Mouse (Mus musculus): ENCODE measurements around the gene Rexo1. TPM values are rescaled to one million over a fixed set of nuclear protein-coding genes. Genes with fewer than 3 reads are reported as not detected.

Gene Rexo1
- total and polyA plus RNA-seq, 3 experiments, result 14.3 to 148 (median 62.1) TPM

DNA sequence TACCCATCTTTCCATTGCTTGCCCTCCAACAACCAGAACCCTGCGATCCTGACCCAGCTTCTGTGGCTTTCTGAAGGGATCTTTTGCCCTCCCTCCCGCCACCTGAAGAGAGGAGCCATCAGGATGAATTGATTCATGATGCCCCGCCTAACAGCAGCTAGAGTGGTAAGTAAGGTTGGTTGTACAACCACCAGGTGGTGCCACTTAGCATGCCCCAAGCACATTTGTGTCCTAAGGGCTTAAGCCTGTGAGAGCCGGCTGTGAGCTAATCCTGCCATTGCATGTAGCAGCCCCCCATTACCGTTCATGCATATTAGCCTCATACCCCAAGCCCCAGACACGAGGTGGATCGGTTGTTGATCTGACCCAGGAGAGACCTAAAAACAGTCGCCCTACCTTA is 17.6 kb upstream of the Rexo1 start:
- ATAC-seq (ENCODE audit: extremely low read depth, insufficient number of reproducible peaks, low FRiP score, poor library complexity, severe bottlenecking) (no peak), DNase-seq (ENCODE audit: low spot score) (peak; percentile 73)
- Histone ChIP-seq H3K4me1 (ENCODE audit: insufficient read depth, low read depth, low read length) (peaks cover 80% of the 10 kb centered on the region), H3K36me3 (replicated peaks) (peaks cover 50% of the 10 kb centered on the region), H3K9me3 (replicated peaks) (no peaks in the 10 kb centered on the region), H3K27me3 (ENCODE audit: insufficient read depth, low read length) (no peaks in the 10 kb centered on the region), H3K4me3 (ENCODE audit: low read depth, low read length) (peak overlapping the region; percentile 96; the same call in 1 of the 2 replicates)
- peak; percentile 25; the same call in 1 of the 2 replicates for TF ChIP-seq CTCF (IDR thresholded peaks at IDR 0.05; ENCODE audit: low read depth, low read length)
- no peak for TF ChIP-seq GATA1 (IDR thresholded peaks at IDR 0.05; ENCODE audit: borderline replicate concordance, low read length)

DNA sequence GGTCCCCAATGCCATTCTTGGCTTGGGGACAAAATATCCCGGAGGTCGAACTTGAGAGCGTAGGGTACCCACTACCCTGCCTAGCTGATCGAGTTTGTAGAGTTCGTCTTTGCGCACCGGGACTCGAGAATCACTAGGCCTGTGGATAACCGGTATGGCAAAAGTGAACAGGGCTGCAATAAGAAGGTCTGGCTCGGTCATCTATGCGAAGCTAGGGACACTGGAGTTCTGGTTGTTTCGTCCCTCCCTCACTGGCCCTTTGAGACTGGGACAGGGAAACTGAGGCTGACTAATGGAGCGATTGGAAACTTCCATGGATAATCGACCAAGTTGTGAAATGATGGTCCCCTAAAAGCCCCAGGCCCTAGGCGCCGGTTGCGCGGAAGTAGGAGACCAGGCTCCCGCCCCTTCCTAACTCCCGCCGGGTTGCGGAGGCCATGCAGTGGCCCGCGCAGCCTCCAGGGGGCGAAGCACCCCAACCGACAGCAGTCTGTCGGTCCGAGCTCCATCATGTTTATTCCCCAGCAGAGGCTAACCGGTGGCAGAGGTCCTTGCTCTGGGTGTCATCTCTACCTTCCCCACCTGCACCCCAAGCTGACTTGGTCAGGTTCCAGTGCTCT is 16.9 kb upstream of the Rexo1 start:
- Histone ChIP-seq H3K36me3 (replicated peaks) (peaks cover 50% of the 10 kb centered on the region), H3K4me3 (ENCODE audit: low read depth, low read length) (peak overlapping the region; percentile 96), H3K9me3 (replicated peaks) (no peaks in the 10 kb centered on the region), H3K27me3 (ENCODE audit: insufficient read depth, low read length) (no peaks in the 10 kb centered on the region), H3K4me1 (ENCODE audit: insufficient read depth, low read depth, low read length) (peaks cover 80% of the 10 kb centered on the region)
- ATAC-seq (ENCODE audit: extremely low read depth, insufficient number of reproducible peaks, low FRiP score, poor library complexity, severe bottlenecking) (0 out of 2 replicates have a peak, but pooled peaks have one; percentile 7), DNase-seq (ENCODE audit: low spot score) (peak; percentile 81)
- peak; percentile 94 for TF ChIP-seq CTCF (IDR thresholded peaks at IDR 0.05; ENCODE audit: low read depth, low read length)
- no peak for TF ChIP-seq POLR2AphosphoS5 (IDR thresholded peaks at IDR 0.05; ENCODE audit: insufficient replicate concordance, low read depth, low read length)

DNA sequence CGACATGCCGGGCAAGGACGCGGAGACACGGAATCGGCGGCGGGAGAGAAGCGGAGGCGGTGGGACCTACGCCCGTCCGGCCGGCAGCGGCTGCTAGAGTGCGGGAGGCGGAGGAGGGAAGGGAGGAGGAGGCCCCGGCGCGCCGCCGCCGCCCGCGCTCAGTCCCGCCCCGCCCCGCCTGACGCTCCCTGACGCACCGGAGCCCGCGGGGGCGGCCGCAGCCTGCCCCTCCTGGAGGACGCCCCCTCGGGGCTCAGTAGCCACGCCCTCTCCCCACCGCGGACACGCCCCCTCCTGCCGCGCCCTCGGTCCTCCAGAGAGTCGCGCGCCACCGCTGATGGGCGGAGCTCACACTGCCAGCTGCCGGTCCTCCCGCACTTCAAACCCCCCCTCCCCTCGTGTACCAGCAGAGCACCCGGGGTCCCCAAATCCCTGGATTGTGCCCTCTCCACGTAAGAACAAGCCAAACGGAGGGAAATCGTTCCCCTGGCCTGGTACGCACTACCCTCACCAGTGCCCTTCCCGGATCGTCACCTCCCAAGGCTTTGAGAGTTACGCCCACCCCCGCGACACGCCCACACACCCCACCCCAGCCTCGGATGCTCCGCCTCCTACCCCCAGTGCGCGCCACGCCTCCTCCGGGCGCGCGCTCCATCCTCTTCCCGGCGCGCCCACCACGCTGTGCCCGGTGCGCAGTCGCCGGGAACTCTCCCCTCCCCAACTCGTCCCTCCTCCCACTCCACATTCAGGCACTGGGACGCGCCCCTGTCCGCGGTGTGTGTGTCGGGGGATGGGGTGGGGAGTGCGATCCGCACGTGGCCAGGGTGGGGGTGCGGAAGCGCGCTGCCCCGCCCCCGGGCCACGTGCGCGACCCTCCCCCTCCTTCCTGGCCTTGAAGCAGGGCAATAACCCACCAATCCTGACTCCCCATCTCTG is 16.1 kb upstream of the Rexo1 start, which contains the start of gene Klf16:
Gene Klf16 (minus strand): TSS at position 127 of the 936 bp plus-strand sequence.
- TF ChIP-seq CTCF (IDR thresholded peaks at IDR 0.05; ENCODE audit: low read depth, low read length), result no peak
- peak within 1 kb of the TSS; percentile 96 for H3K4me3 ChIP-seq (ENCODE audit: low read depth, low read length)
- ATAC-seq (ENCODE audit: extremely low read depth, insufficient number of reproducible peaks, low FRiP score, poor library complexity, severe bottlenecking), result peak; percentile 57
- H3K4me1 ChIP-seq (ENCODE audit: insufficient read depth, low read depth, low read length), result peaks cover 82% of the 10 kb centered on the region
- peaks cover 50% of the 10 kb centered on the region for H3K36me3 ChIP-seq (replicated peaks)
- no peaks in the 10 kb centered on the region for H3K27me3 ChIP-seq (ENCODE audit: insufficient read depth, low read length)
- DNase-seq (ENCODE audit: low spot score), result peak; percentile 93
- no peaks in the 10 kb centered on the region for H3K9me3 ChIP-seq (replicated peaks)

DNA sequence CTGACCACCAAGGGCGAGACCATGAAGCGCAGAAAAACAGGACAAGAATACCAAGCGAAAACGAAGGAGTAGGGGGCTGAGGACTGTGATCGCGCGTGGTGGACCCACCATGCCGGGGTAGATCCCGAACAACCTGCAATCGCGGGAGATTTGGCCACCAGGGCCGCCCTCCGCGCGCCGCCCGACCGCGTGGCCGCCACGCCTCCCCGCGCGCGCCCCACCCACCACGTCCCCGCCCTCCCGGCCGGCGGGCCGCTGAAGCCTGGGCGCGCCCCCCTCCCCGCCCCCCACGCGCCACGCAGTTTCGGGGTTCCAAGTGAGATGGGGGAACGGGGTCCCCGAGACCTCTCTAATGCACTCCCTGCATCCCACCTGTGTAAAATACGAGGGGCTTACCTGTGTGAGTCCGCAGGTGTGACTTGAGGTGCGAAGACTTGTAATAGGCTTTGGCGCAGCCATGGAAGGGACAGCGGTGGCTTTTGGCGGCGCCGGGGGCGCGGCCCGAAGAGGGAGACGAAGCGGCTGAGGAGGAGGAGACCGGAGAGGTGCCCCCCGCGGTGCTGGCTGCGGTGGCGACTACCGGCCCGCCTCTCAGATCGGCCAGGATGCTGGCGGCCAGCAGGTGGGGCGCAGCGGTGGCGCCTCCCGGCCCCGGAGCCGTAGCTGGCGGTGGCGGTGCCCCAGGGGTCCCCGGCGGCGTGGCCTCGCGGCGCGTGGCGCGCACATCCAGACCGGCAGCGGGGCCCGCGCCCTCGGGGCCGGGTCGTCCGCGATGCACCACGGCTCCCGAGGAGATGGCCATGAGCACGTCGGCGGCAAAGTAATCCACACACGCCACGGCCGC is 15.2 kb upstream of the Rexo1 start:
- ATAC-seq (ENCODE audit: extremely low read depth, insufficient number of reproducible peaks, low FRiP score, poor library complexity, severe bottlenecking), result no peak
- TF ChIP-seq GATA1 (IDR thresholded peaks at IDR 0.05; ENCODE audit: borderline replicate concordance, low read length), result no peak
- no peak for TF ChIP-seq GATA2 (IDR thresholded peaks at IDR 0.05; ENCODE audit: borderline replicate concordance, low read depth, low read length)
- no peak for TF ChIP-seq TAL1 (conservative IDR thresholded peaks at IDR 0.05; ENCODE audit: low read depth, low read length)
- TF ChIP-seq POLR2AphosphoS5 (IDR thresholded peaks at IDR 0.05; ENCODE audit: insufficient replicate concordance, low read depth, low read length), result no peak
- no peak for TF ChIP-seq CTCF (IDR thresholded peaks at IDR 0.05; ENCODE audit: low read depth, low read length)

DNA sequence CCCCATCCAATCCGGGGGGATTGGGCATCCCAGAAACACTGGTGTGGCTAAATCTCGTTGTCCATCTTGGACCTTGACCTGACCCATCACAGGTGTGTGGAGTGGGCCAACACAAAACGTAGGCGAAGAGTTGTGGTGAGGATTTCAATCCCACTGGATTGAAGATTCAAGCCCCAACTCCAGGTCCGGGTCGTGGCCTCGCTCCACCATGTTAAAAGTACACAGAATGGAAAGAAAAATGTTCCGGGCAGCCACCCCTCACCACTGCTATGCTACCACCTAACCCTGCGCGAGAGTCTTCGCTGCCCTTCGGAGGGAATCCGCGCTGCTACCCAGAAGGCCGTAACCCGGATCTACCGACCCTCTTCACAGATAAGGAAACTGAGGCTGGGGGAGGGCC is 14.6 kb upstream of the Rexo1 start:
- DNase-seq (ENCODE audit: low spot score) (no peak), ATAC-seq (ENCODE audit: extremely low read depth, insufficient number of reproducible peaks, low FRiP score, poor library complexity, severe bottlenecking) (no peak)
- Histone ChIP-seq H3K36me3 (replicated peaks) (peaks cover 50% of the 10 kb centered on the region), H3K27me3 (ENCODE audit: insufficient read depth, low read length) (no peaks in the 10 kb centered on the region), H3K4me1 (ENCODE audit: insufficient read depth, low read depth, low read length) (peaks cover 88% of the 10 kb centered on the region), H3K9me3 (replicated peaks) (no peaks in the 10 kb centered on the region), H3K4me3 (ENCODE audit: low read depth, low read length) (peak overlapping the region; percentile 96)
- no peak for TF ChIP-seq CTCF (IDR thresholded peaks at IDR 0.05; ENCODE audit: low read depth, low read length)
- no peak for TF ChIP-seq GATA2 (IDR thresholded peaks at IDR 0.05; ENCODE audit: borderline replicate concordance, low read depth, low read length)
- TF ChIP-seq TAL1 (conservative IDR thresholded peaks at IDR 0.05; ENCODE audit: low read depth, low read length), result no peak
- no peak for TF ChIP-seq GATA1 (IDR thresholded peaks at IDR 0.05; ENCODE audit: borderline replicate concordance, low read length)
- TF ChIP-seq POLR2AphosphoS5 (IDR thresholded peaks at IDR 0.05; ENCODE audit: insufficient replicate concordance, low read depth, low read length), result no peak

More for the DNA sequence above, 15.2 kb upstream of the Rexo1 start:
- peaks cover 86% of the 10 kb centered on the region for H3K4me1 ChIP-seq (ENCODE audit: insufficient read depth, low read depth, low read length)
- H3K9me3 ChIP-seq (replicated peaks), result no peaks in the 10 kb centered on the region
- H3K36me3 ChIP-seq (replicated peaks), result peaks cover 50% of the 10 kb centered on the region
- no peaks in the 10 kb centered on the region for H3K27me3 ChIP-seq (ENCODE audit: insufficient read depth, low read length)
- peak; percentile 75 for DNase-seq (ENCODE audit: low spot score)
- peak overlapping the region; percentile 96 for H3K4me3 ChIP-seq (ENCODE audit: low read depth, low read length)

DNA sequence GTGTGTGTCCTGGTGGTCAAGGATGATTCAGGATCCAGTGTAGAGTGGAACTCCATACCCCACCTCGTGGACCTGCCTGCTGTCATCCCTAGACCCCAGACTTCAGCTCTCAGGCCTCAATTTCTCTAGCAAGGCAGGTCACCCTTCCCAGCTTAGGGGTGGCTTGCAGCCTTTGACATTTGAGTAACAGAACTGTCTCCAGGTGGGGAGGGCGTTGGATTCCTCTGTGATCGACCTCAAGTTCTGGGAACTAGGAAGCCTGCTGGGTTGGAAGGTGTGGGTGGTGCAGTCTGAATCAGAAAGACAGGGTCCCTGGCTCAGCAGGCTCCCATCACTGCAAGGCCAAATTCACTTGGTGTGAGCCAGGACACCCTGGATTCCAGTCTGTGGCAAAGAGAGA is 13.5 kb upstream of the Rexo1 start:
- DNase-seq (ENCODE audit: low spot score) (no peak), ATAC-seq (ENCODE audit: extremely low read depth, insufficient number of reproducible peaks, low FRiP score, poor library complexity, severe bottlenecking) (no peak)
- Histone ChIP-seq H3K9me3 (replicated peaks) (no peaks in the 10 kb centered on the region), H3K27me3 (ENCODE audit: insufficient read depth, low read length) (no peaks in the 10 kb centered on the region), H3K4me1 (ENCODE audit: insufficient read depth, low read depth, low read length) (peaks cover 92% of the 10 kb centered on the region), H3K4me3 (ENCODE audit: low read depth, low read length) (peak overlapping the region; percentile 96; the same call in 1 of the 2 replicates), H3K36me3 (replicated peaks) (peaks cover 44% of the 10 kb centered on the region)
- TF ChIP-seq CTCF (IDR thresholded peaks at IDR 0.05; ENCODE audit: low read depth, low read length) (no peak), GATA2 (IDR thresholded peaks at IDR 0.05; ENCODE audit: borderline replicate concordance, low read depth, low read length) (no peak), GATA1 (IDR thresholded peaks at IDR 0.05; ENCODE audit: borderline replicate concordance, low read length) (no peak), POLR2AphosphoS5 (IDR thresholded peaks at IDR 0.05; ENCODE audit: insufficient replicate concordance, low read depth, low read length) (no peak), TAL1 (conservative IDR thresholded peaks at IDR 0.05; ENCODE audit: low read depth, low read length) (no peak)

Measured in G1E (cell line).